Mouse (Mus musculus): ENCODE data around the gene Zranb1. TPM values are rescaled to one million over a fixed set of nuclear protein-coding genes. Genes with fewer than 3 reads are reported as not detected.

The Zranb1 gene
- polyA plus RNA-seq, 1 experiment: 22.4 TPM

DNA sequence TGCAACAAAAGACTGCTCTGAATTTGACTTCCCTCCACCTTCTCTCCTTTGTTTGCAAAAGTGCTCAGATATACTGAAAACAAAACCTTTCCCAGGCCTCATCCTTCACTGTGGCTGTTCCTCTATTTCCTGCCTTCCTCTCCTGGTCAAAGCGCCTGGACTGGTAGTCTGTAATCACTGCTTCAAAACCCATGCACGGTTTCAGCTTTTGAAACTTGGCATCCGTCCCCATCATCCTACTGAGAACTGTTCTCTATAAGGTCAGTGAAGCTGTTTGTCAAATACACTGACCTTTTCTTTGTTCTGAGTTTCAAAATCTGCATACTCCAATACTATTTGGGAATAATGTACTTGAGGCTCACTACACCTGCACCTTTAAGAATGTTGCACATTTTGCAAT, 3.7 kb upstream of the Zranb1 start:
- DNase-seq (ENCODE audit: low spot score): no peak

DNA sequence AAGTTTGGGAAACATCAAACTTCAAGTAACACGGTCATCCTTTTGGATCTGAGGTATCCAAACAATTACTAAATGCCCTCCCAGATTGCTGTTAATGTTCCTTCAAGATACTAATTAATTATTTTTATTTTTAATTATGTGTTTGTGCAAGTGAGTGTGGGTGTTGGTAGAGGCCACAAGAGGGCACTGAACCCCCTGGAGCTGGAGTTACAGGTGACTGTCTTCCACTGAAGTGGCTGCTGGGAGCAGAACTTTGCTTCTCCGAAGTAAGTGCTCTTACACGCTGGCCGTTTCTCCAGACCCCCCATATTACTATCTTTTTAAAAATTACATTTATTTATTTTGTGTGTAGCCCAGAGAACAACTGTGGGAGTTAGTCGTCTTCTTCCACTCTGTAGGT, 887 bp upstream of the Zranb1 start:
- DNase-seq (ENCODE audit: low spot score): no peak

GRCm38 (mm10) chr7:132931560-132932351, 814 bp downstream of the Zranb1 start:
- DNase-seq (ENCODE audit: low spot score): peak; percentile 54

GRCm38 (mm10) chr7:132933331-132933730, 2.4 kb downstream of the Zranb1 start:
- no peak for DNase-seq (ENCODE audit: low spot score)

GRCm38 (mm10) chr7:132934743-132935142, 3.8 kb downstream of the Zranb1 start:
- no peak for DNase-seq (ENCODE audit: low spot score)

DNA sequence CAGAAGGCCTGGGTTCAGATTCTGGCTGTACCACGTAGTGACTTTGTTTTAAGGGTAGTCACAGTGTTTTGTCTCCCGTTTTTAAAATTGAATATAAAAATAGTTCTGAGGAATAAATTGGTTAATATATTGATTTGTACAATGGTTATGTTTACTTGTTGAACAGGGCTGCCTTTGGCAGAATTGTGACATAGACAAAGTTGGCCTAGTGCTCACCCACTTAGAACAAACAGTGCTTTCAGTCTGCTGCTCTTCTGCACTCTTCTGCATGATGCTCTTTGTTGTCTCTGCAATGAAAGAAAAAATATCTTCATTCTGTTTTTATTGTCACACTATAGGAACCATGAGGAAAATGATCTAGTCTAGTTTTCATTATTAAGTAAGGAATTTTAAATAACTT, 8.2 kb downstream of the Zranb1 start:
- DNase-seq (ENCODE audit: low spot score): no peak

GRCm38 (mm10) chr7:132940569-132940968, 9.6 kb downstream of the Zranb1 start:
- DNase-seq (ENCODE audit: low spot score): no peak

DNA sequence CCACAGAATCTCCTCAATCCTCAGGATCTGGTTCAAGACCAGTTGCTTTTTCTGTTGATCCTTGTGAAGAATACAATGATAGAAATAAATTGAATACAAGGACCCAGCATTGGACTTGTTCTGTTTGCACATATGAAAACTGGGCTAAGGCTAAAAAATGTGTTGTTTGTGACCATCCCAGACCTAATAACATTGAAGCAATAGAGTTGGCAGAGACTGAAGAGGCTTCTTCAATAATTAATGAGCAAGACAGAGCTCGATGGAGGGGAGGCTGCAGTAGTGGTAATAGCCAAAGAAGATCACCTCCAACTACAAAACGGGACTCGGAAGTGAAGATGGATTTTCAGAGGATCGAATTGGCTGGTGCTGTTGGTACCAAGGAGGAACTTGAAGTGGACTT, 19.0 kb downstream of the Zranb1 start:
- DNase-seq (ENCODE audit: low spot score): no peak

GRCm38 (mm10) chr7:132950613-132951012, 19.7 kb downstream of the Zranb1 start:
- no peak for DNase-seq (ENCODE audit: low spot score)

GRCm38 (mm10) chr7:132964395-132964794, 33.5 kb downstream of the Zranb1 start:
- no peak for DNase-seq (ENCODE audit: low spot score)

DNA sequence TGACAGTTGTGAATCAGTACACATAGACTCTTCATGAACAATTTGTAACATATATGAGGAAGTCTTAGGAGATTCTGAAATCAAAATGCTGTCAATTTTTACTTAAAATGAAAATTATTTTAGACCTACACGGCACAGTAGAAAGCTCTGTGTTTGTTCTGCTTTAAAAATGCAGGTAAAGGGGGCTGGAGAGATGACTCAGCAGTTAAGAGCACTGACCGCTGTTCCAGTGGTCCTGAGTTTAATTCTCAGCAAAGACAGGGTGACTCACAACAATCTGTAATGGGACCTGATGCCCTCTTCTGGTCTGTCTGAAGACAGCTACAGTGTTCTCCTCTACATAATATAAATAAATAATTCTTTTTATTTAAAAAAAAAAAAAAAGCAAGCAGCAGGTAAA, 34.8 kb downstream of the Zranb1 start:
- no peak for DNase-seq (ENCODE audit: low spot score)

DNA sequence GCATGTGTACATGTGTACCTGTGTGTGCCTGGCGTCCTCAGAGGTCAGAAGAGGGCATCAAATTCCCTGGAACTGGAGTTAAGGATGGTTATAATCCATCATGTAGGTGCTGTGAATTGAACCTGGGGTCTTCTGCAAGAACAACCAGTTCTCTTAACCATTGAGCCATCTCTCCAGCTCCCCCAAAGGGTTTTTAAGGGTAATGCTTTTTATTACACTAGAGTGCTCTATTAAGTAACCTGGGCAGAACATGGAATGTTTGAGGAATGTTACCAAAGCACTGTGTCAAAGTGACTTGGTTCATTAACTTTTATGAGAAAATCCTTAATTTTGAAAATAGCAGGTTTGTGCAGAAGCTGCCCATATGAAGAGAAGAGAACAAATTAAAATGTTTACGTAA, 41.1 kb downstream of the Zranb1 start:
- DNase-seq (ENCODE audit: low spot score): no peak

- no peak for DNase-seq (ENCODE audit: low spot score)
Measured at GRCm38 (mm10) chr7:132976079-132976478, 45.1 kb downstream of the Zranb1 start.

DNA sequence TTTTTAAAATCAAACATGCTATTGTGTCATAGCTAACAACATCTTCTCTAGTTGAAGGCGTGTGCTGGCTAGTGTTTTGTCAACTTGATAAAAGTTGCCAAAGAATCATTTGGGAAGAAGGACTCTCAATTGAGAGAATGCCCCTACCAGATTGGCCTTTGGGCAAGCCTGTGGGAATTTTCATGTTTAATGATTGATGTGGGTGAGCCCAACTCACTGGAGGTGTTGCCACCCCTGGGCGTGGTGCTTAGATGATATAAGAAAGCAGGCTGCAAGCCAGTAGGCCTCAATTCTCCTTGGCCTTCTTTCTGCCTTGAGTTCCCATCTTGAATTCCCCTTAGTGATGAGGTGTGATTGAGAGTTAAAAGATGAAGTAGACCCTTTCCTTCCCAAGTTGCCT, 47.0 kb downstream of the Zranb1 start:
- no peak for DNase-seq (ENCODE audit: low spot score)

- no peak for DNase-seq (ENCODE audit: low spot score)
Measured at GRCm38 (mm10) chr7:132982639-132983038, 51.7 kb downstream of the Zranb1 start.

DNA sequence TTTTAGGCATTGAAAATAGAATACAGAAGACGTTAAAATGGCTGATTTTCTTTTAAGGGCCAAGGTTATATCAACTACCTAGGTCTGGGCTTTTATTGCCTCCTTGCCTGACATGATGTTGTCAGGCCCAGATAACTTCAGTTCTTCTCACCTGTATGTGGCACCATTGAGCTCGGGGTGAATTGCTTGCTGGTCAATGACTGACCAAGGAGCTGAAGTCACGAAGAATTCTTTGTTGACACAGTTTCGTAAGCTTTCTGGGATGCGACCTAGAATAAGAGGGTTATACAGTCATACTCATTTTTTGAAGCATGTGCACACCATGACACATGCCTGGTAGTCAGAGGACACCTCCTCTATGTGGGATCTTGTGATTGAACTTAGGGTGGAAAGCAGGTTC, 58.9 kb downstream of the Zranb1 start:
- no peak for DNase-seq (ENCODE audit: low spot score)

GRCm38 (mm10) chr7:132991240-132991900, 60.4 kb downstream of the Zranb1 start:
- no peak for DNase-seq (ENCODE audit: low spot score)

DNA sequence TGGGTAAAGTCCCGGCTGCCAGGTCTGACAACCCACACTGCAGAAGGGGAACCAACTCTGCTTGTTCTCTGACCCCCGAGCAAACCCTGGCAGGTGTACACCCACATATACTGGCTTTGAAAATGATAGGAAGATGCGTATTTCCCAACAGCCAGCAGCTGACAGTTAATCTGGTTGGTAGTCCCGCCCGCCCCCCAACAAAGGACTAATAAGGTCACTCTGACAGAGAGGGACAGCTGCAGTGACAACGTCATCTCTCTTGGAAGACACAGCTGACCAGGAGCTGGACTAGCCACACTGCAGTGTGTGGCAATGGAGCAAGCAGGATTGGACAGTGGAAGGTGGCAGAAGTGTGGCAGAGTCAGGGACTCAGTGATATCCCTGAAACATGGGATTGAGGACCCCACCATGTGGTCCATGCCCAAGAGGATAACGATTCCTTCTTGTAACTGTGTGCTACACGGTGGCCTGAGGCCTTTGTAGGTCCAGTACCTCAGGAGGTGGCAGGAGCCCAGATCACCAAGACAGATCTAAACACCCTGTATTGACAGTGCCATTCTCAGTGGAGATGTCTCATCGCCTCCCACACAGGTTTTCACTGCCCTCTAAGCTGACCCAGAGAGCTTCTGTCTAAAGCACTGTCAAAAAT, 62.1 kb downstream of the Zranb1 start:
- DNase-seq (ENCODE audit: low spot score): no peak

GRCm38 (mm10) chr7:132994120-132994519, 63.2 kb downstream of the Zranb1 start:
- no peak for DNase-seq (ENCODE audit: low spot score)

DNA sequence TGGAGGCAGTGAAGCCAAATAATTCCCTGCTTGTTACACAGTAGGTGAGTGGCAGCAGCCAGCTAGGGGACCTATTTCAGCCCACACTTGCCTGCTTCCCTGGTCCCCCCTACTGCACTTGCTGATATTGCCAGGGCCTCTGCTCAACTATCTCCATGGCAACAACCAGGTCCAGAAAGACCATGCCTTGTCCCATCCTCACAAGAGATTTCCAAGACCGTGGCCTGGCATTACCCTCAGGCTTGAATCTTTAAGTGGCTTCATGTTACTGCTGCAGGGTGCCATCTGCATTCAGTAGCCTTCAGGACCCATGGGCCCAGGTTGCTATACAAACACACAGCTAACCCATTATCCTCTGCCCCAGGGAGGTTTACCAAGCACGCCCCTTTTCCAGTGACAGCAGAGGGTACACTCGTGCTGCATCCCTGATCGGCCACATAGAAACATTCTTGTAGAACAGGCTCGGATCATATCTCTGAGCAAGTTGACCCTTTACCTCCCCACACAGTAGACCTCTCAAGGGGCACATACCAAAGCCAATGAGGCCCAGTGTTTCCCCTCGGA, 63.8 kb downstream of the Zranb1 start:
- DNase-seq (ENCODE audit: low spot score): no peak

DNA sequence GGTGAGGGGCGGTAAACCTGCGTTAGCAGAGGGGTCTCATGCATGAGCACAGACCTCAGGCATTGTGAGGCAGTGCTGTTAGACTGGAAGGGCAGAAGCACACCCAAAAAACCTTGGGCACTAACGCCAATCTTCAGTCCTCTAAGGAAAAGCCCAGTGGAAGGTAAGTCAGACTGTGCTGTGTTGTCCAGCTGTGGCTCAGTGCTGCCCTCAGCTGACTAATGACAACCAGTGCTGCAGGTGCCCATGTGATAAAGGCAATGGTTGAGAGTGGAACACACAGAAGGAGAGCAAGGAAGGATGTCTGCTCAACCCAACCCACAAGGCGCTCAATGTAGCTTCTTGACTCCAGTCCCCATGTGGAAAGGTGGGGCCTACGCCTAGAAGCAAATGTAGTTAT, 65.4 kb downstream of the Zranb1 start:
- peak; percentile 17 for DNase-seq (ENCODE audit: low spot score)

- DNase-seq (ENCODE audit: low spot score): peak; percentile 19
Measured at GRCm38 (mm10) chr7:132998639-132999038, 67.7 kb downstream of the Zranb1 start.

DNA sequence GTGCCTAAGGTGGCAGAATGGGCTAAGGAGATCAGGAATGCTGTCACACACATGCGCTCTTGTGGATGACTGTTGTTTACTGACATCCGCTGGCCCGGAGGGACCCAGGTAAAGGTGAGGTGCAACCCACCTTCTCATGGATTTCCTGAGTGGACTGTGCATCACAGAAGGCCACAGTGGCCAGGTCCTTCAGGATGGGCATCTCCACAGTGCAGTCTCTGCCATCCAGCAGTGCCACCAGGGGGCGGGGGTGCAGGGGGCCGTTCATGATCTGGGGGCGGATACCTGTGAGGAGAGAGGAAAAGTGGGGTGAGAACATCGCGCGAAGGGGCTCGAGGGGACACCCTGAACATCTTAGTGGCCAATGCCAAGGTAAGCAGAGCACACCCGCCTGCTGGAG, 68.1 kb downstream of the Zranb1 start:
- peak; percentile 17 for DNase-seq (ENCODE audit: low spot score)

All from urinary bladder, adult 2 months (tissue).